Mouse (Mus musculus) 416B (cell line): ENCODE measurements around the gene Rab26.

Experiments used
- DNase-seq: peaks from one replicate; pipeline ENCODE4 v3.0.0; 2011; ENCODE audit warnings: low read depth

Gene Rab26

GRCm38 (mm10) chr17:24478663-24479380, 55.2 kb downstream of the Rab26 start, which contains the start of gene Mlst8:
Mlst8 (minus strand) TSS chr17:24479078.
- DNase-seq, result peak; percentile 96

- DNase-seq, result no peak
These were observed 55.9 kb downstream of the Rab26 start for GRCm38 (mm10) chr17:24477985-24478600.
